Mouse (Mus musculus) stomach, embryonic 16.5 days (tissue): ENCODE measurements around the gene Pbrm1. TPM values are rescaled to one million over a fixed set of nuclear protein-coding genes. Genes with fewer than 3 reads are reported as not detected.

Experiments
- ATAC-seq: fragments of 200-750 bp; cut with Nextera tagmentation; 2 replicates; pipeline ENCODE4 v1.8.0; 2017; ENCODE audit warnings: moderate number of reproducible peaks, moderate TSS enrichment; ENCODE audit not compliant: insufficient read depth, low FRiP score
- H3K27ac ChIP-seq: fragments of 300-500 bp; sonication (generic); 2 replicates; pipeline ENCODE4 v1.5.1; 2014; ENCODE audit warnings: low read length
- H3K27me3 ChIP-seq: fragments of 300-500 bp; sonication (generic); 2 replicates; pipeline ENCODE4 v1.6.1; 2014; ENCODE audit warnings: low read length, control low read depth, mixed read lengths; ENCODE audit not compliant: control insufficient read depth, insufficient read depth
- H3K36me3 ChIP-seq: fragments of 300-500 bp; sonication (generic); 2 replicates; pipeline ENCODE4 v1.6.1; 2014; ENCODE audit warnings: low read length; ENCODE audit not compliant: control insufficient read depth, insufficient read depth
- H3K4me1 ChIP-seq: fragments of 300-500 bp; sonication (generic); 2 replicates; pipeline ENCODE4 v1.6.1; 2014; ENCODE audit warnings: low read length, control low read depth, mixed read lengths; ENCODE audit not compliant: control insufficient read depth, insufficient read depth
- H3K4me2 ChIP-seq: fragments of 300-500 bp; sonication (generic); 2 replicates; pipeline ENCODE4 v1.6.1; 2014; ENCODE audit warnings: low read depth, low read length, mixed read lengths
- H3K4me3 ChIP-seq: fragments of 300-500 bp; sonication (generic); replicated peaks from 2 replicates; pipeline ENCODE4 v1.5.1; 2014; ENCODE audit warnings: mild to moderate bottlenecking, low read length
- H3K9ac ChIP-seq: fragments of 300-500 bp; sonication (generic); 2 replicates; pipeline ENCODE4 v1.6.1; 2014; ENCODE audit warnings: low read length
- H3K9me3 ChIP-seq: fragments of 300-500 bp; sonication (generic); replicated peaks from 2 replicates; pipeline ENCODE4 v1.6.1; 2016; ENCODE audit warnings: low read length, control low read depth; ENCODE audit not compliant: control insufficient read depth
- WGBS: fragments of 180-500 bp; shearing (Covaris S2); extraction: QIAGEN DNeasy Blood & Tissue Kit; methylation state at CpG from one replicate; pipeline ENCODE4 v1.1.7; 2014; 5-methylcytosine and 5-hydroxymethylcytosine counted together
- polyA plus RNA-seq: library from polyadenylated mRNA; unstranded; fragments of >200 nt; fragmentation: Nextera tagmentation; extraction: Ambion mirVana; gene quantifications from 2 replicates; pipeline ENCODE4 v1.2.1, GENCODE M21; 2015

Gene Pbrm1
- polyA plus RNA-seq, 1 experiment from 2014 or later: 99.2 TPM

DNA sequence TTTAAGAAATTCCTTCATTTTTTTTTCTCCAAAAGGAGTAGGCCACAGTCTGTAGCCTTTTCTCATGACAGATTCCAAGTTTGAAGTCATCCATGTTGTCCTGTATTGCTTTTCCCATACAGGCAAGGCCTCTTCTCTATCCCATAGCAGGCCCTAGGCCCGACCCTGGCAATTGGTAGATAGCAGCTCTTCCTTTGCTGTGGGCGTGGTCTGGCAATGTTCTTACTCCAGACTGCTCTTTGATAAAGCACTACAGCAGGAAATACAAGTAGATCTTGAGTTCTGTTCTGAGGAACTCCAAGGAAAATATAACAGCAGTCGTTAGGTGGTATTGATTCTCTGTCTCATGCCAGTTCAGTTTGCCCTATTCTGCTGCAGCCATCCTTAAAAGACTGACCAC is 91.7 kb downstream of the Pbrm1 start:
- H3K36me3 ChIP-seq: peaks cover 28% of the 10 kb centered on the region
- no peak overlapping the region for H3K4me3 ChIP-seq
- no peaks in the 10 kb centered on the region for H3K9me3 ChIP-seq
- H3K4me2 ChIP-seq: no peak overlapping the region
- no peaks in the 10 kb centered on the region for H3K27me3 ChIP-seq
- 67% methylated on average over 3 of the region's 3 CpGs for WGBS
- no peak for ATAC-seq
- no peak overlapping the region for H3K9ac ChIP-seq
- H3K27ac ChIP-seq: no peak overlapping the region
- no peaks in the 10 kb centered on the region for H3K4me1 ChIP-seq

DNA sequence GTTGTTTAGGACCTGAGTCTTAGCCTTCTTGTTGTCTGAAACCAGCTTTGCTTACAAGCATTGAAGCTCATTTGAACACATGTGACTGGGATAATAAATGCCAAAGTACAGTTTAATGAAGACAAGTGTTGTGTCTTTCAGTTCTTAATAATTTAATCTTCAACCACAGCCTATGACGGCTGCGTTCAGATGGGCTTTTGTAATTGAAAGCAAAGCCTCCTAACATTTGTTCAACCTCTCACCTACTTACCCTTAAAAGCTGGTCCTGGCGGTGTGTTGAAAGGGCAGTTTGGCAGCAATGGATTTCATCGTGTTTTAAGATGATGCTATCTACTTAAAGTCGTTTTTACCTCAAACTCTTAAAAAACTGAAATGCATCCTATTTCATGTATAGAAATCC is 93.2 kb downstream of the Pbrm1 start:
- no peaks in the 10 kb centered on the region for H3K27me3 ChIP-seq
- 74% methylated on average over 5 of the region's 5 CpGs for WGBS
- H3K4me2 ChIP-seq: no peak overlapping the region
- H3K36me3 ChIP-seq: peaks cover 16% of the 10 kb centered on the region
- no peak for ATAC-seq
- no peaks in the 10 kb centered on the region for H3K9me3 ChIP-seq
- H3K4me3 ChIP-seq: no peak overlapping the region
- H3K27ac ChIP-seq: no peak overlapping the region
- H3K4me1 ChIP-seq: no peaks in the 10 kb centered on the region
- H3K9ac ChIP-seq: no peak overlapping the region

DNA sequence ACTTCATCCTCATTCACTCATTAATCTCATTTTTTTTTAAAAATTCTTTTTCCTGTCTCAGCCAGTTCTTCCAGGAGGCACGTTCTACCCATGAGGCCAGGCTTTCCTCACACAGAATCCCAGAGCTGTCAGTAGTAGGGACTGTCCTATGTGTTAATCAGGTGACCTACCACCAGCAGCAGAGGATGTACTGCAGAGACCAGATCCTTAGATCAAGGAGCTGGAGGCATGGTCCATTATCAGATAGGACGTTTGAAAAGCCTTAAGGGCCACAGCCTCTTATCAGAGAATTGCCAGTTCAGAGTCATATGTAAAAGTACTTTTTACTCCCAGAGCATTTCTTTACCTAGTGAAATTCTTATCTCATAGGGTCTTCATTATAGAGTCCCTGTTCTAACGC is 95.1 kb downstream of the Pbrm1 start:
- Histone ChIP-seq H3K9me3 (no peaks in the 10 kb centered on the region), H3K36me3 (peaks cover 18% of the 10 kb centered on the region; the same call in 1 of the 2 replicates), H3K27ac (no peak overlapping the region), H3K9ac (no peak overlapping the region), H3K4me3 (no peak overlapping the region), H3K27me3 (no peaks in the 10 kb centered on the region), H3K4me2 (no peak overlapping the region), H3K4me1 (no peaks in the 10 kb centered on the region)
- WGBS: 75% methylated on average over 3 of the region's 3 CpGs
- no peak for ATAC-seq

DNA sequence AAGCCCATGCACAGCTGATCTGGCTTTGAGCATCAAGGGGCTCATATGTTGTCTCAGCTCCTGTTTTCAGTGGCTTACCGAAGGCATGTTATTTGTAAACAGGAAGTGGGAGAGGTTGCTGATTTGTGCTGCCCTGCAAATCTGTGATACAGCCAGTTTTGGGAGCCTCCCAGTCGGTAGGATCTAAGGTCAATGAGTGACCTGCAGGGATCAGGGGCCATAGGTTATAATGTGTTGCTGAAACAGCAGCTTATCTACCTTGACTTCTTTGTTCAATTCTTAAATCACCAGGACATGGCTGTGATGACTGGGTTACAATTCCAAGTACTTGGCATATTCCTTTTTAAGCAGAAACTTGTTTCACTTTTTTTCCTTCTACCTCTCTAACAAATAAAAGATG is 96.6 kb downstream of the Pbrm1 start:
- H3K27ac ChIP-seq: no peak overlapping the region
- H3K9ac ChIP-seq: no peak overlapping the region
- H3K9me3 ChIP-seq: no peaks in the 10 kb centered on the region
- H3K27me3 ChIP-seq: no peaks in the 10 kb centered on the region
- H3K4me3 ChIP-seq: no peak overlapping the region
- no peak overlapping the region for H3K4me2 ChIP-seq
- 64% methylated on average over 2 of the region's 2 CpGs for WGBS
- peaks cover 14% of the 10 kb centered on the region; the same call in 1 of the 2 replicates for H3K36me3 ChIP-seq
- no peak for ATAC-seq
- H3K4me1 ChIP-seq: no peaks in the 10 kb centered on the region

DNA sequence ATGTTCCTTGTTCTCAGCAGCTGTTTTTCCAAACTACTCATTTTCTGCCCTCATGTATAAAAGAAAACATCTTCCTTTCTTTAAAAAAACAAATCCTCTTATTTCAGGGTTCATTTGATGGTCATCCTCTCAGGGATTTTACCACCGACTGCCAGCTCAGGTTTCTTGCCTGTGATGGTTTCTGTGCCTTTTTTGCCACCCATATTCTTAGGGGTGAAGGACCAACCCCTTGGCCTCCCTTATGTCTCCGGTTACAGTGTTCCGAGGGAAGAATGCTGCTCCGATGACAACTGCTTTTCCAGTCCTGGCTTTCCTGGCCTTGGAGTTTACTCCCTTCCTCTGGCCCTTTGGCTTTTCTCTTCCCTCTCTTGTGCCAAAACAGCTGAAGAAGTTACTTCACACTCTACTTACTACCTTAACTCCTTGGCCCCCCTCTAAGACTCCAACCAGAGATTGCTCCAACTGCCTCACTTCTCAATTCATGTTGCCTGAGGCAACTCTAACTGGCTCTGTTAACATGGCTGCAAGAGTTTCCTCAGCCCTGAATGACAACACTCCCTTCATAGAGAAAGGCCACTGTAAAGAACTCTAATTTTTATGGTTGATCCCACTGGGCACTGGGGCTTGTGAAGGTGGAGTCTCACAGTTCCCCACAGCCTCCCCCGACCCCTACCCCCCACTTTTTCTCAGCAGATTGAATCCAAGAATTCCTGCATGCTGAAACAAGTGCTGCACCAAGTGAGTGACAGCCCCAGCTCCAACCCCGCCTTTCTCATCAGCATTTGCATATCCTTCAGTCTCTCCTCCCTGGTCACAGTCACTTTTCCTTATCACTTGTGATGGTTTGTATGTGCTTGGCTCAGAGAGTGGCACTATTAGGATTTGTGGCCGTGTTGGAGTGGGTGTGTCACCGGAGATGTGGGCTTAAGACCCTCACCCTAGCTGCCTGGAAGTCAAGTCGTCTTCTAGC is 106.5 kb downstream of the Pbrm1 start:
- Histone ChIP-seq H3K36me3 (no peaks in the 10 kb centered on the region), H3K9me3 (no peaks in the 10 kb centered on the region), H3K27ac (peak overlapping the region; percentile 40; the same call in 1 of the 2 replicates), H3K27me3 (no peaks in the 10 kb centered on the region), H3K4me1 (peaks cover 25% of the 10 kb centered on the region), H3K9ac (peak overlapping the region; percentile 34; the same call in 1 of the 2 replicates), H3K4me3 (no peak overlapping the region), H3K4me2 (peak overlapping the region; percentile 6; the same call in 1 of the 2 replicates)
- ATAC-seq: no peak
- WGBS: 50% methylated on average over 9 of the region's 9 CpGs

DNA sequence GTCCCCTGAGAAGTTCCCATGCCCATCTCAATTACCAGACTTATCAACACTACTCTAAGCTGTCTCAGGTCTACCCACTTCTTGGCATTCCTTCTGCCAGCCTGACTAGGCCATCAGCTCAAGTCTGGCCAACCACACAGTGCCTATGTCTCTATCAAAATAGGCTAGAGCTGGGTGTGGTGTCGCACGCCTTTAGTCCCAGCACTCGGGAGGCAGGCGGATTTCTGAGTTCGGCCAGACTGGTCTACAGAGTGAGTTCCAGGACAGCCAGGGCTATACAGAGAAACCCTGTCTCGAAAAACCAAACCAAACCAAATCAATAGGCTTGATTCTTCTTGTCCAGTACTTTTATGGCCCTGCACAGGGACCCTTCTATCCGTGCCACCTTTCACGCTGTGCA is 107.9 kb downstream of the Pbrm1 start:
- Histone ChIP-seq H3K27me3 (no peaks in the 10 kb centered on the region), H3K36me3 (no peaks in the 10 kb centered on the region), H3K9me3 (no peaks in the 10 kb centered on the region), H3K4me3 (no peak overlapping the region), H3K27ac (no peak overlapping the region), H3K4me2 (0 out of 2 replicates have a peak overlapping the region, but pooled peaks have one; percentile 31), H3K4me1 (peaks cover 27% of the 10 kb centered on the region), H3K9ac (no peak overlapping the region; the same call in 1 of the 2 replicates)
- WGBS: 89% methylated on average over 8 of the region's 8 CpGs
- no peak for ATAC-seq

DNA sequence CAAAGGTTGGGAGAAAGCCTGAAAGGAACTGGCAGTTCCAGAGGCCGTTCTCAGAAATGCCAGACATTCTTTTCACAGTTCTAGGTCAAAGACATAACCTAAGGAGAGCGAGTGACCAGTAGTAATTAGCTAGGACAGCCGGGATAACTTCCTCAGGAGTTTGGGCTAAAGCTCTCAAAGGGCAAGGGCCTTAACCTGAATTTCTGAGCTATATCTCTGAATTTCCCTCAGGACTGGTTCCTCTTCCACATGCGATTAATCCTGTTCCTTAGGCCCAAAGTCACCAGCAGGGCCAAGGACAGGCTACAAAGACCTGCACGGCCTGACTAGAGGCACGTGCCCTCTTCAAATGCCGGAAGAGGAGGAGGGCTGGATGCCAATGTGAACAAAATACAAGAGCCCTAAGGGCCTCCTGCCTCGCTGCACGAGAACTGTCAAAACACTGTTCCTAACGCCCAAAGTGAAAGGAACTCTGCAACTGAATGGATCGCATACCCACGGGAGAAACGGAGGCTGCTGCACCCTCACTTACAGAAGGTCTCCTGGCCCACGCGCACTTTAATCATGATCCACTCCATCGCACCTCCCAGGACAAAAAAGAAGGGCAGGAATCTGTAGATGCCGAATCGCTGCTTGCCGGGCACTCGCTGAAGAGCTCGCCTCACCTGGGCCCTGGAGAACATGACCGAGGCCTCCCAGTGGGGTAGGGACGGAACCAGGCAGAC is 109.3 kb downstream of the Pbrm1 start:
- Histone ChIP-seq H3K9me3 (no peaks in the 10 kb centered on the region), H3K27me3 (no peaks in the 10 kb centered on the region), H3K4me1 (peaks cover 41% of the 10 kb centered on the region), H3K36me3 (no peaks in the 10 kb centered on the region), H3K4me3 (peak overlapping the region; percentile 77), H3K27ac (peak overlapping the region; percentile 88), H3K9ac (peak overlapping the region; percentile 88), H3K4me2 (peak overlapping the region; percentile 96)
- ATAC-seq: no peak
- WGBS: 1% methylated on average over 23 of the region's 23 CpGs

DNA sequence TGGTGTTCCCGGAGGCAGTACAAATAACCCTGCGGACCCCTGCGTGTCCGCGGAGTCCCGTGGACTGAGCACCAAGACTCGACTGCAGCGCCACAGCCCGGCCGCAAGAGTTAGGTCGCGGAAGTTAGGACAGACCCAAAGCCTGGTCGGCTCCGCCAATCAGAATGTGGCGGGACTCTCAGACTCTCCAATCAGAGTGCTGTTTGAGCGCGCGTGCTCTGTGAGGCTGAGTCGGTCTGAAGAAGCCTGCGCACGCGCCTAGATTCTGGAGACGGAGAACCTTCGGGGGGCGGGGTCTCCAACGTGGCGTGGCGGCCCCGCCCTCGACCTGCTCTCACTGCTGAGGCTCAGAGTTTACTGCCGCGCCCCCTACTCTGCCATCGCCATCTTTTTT is 109.9 kb downstream of the Pbrm1 start, which contains the start of gene Smim4:
TSS of gene Smim4 (minus strand) at position 131 of the 394 bp plus-strand sequence.
- peaks cover 47% of the 10 kb centered on the region for H3K4me1 ChIP-seq
- ATAC-seq: peak; percentile 95

More for the DNA sequence above, 109.9 kb downstream of the Pbrm1 start, which contains the start of gene Smim4:
- Histone ChIP-seq H3K4me3 (peak within 1 kb of the TSS; percentile 77), H3K36me3 (no peaks in the 10 kb centered on the region), H3K9me3 (no peaks in the 10 kb centered on the region), H3K27me3 (no peaks in the 10 kb centered on the region), H3K9ac (peak within 1 kb of the TSS; percentile 88), H3K27ac (peak within 1 kb of the TSS; percentile 98), H3K4me2 (peak within 1 kb of the TSS; percentile 96)
- 2% methylated on average over 33 of the region's 33 CpGs for WGBS
